Mouse (Mus musculus) neutrophil, adult 83 days (primary cell): ENCODE measurements around the gene Tmem89. TPM values are rescaled to one million over a fixed set of nuclear protein-coding genes. Genes with fewer than 3 reads are reported as not detected.

Source experiments
- total RNA-seq, 2 experiments: library from RNA; stranded (reverse); gene quantifications; one replicate each; pipeline ENCODE4 v1.2.4; 2023

Tmem89 gene
- total RNA-seq, result not detected

GRCm38 (mm10) chr9:108914491-108914890 is at the start of gene Tmem89:
TSS of gene Tmem89 (plus strand) at chr9:108914619.

DNA sequence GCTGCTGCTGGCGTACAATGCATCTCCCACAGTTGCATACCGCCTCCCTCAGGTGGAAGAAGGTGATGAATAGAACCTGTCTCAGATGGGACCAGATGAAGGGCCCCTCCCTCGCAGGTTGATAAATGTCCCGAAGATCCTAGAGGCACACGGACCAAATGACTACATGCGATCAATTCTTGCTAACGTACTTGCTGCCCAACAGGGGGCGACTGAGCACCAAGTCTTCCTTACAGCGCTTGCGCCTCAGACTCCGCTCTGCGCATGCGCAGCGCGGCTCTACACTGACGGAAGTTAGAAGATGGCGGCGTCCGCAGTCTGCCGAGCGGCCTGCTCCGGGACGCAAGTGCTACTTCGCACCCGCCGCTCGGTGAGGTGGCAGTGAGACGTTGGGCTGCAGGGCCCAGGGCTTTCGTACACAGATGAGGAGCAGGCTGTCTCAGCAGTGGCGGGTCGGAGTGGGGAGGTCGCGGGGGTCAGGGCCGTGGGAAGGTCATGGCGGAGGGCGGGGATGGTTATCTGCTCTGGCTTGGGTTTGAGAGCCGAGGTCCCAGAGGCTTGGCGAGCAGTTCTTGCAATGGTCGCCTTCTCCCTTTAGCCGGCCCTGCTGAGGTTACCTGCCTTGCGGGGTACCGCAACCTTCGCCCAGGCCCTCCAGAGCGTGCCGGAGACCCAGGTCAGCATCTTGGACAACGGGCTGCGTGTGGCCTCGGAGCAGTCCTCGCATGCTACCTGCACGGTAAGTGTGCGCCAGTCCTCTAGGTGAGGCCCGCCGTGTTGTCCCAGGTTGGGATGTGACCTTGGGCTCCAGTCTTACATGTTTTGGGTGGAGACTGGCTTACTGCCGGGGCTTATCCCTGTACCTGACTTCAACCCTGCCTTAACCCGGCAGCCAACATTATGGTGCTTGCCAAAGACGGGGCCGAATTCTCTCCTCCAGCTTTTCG is 22.3 kb downstream of the Tmem89 start, which contains the start of gene Uqcrc1:
Uqcrc1 (plus strand) TSS at position 216 of the 947 bp plus-strand sequence.

DNA sequence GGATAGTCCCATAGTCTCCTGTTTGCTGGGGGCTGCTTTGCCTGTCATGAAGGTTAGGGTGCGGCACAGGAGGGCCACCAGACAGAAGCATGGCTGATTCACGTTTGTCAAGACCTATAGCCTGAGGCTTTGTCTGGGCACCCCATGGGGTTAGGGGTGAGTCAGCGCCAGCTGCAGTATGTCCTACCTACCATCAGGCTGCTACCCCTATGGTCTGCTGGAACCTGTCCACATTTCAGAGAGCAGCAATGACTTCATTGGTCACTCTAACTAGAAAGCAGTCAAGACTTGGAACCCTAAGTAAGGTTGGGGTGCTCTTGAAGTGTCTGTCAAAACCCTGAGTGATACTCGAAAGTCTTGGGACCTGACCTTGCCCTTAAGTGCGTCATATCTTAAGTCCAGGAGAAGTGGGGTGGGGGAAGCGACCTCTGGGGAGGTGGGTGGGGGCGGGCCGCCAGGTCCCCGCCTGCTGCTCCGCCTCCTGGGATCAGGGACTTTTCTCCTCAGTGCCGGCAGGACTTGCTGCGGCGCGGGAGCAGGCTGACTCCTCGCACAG is 38.7 kb downstream of the Tmem89 start, which contains the start of gene Col7a1:
Col7a1 (plus strand) TSS at position 506 of the 556 bp plus-strand sequence.

Other genes starting within 250 kb of the Tmem89 start
- gene Prkar2a, start 225.3 kb upstream of the Tmem89 start, total RNA-seq, result 10 to 100 TPM; 13.0 to 16.8 TPM
- gene Ip6k2, start 130.8 kb upstream of the Tmem89 start, total RNA-seq, result 10 to 100 TPM; 31.3 to 35.9 TPM
- 1 to 10 TPM; 7.8 TPM for gene Nckipsd, start 106.3 kb upstream of the Tmem89 start, total RNA-seq
- 10 to 100 TPM; 38.5 to 52.8 TPM for gene Celsr3, start 88.3 kb upstream of the Tmem89 start, total RNA-seq
- gene Slc26a6, start 61.3 kb upstream of the Tmem89 start, total RNA-seq, result 10 to 100 TPM in 1 of 2 experiments, 1 to 10 TPM in 1; 9.6 to 14.2 TPM
- gene Uqcrc1, start 22.0 kb downstream of the Tmem89 start, total RNA-seq, result 100 to 1,000 TPM; 143 to 152 TPM
- 1 to 10 TPM; 2.2 to 2.6 TPM for gene Col7a1, start 39.0 kb downstream of the Tmem89 start, total RNA-seq
- gene Ucn2, start 71.4 kb downstream of the Tmem89 start, total RNA-seq, result not detected
- gene Pfkfb4, start 77.2 kb downstream of the Tmem89 start, total RNA-seq, result 100 to 1,000 TPM; 152 to 163 TPM
- gene Shisa5, start 123.9 kb downstream of the Tmem89 start, total RNA-seq, result 100 to 1,000 TPM; 192 to 213 TPM
- 10 to 100 TPM; 47.7 to 51.9 TPM for gene Trex1, start 145.1 kb downstream of the Tmem89 start, total RNA-seq
- gene Atrip, start 159.5 kb downstream of the Tmem89 start, total RNA-seq, result 10 to 100 TPM; 10.4 to 10.5 TPM
- gene Ccdc51, start 167.9 kb downstream of the Tmem89 start, total RNA-seq, result 1 to 10 TPM; 5.2 to 8.0 TPM
- 100 to 1,000 TPM; 243 to 254 TPM for gene Tma7, start 168.0 kb downstream of the Tmem89 start, total RNA-seq
- under 1 TPM; 0.11 to 0.68 TPM for gene Plxnb1, start 180.8 kb downstream of the Tmem89 start, total RNA-seq
- gene Fbxw21, start 247.4 kb downstream of the Tmem89 start, total RNA-seq, result not detected